Mouse (Mus musculus) kidney, embryonic 14.5 days (tissue): ENCODE measurements around the gene Hmgb4. TPM values are rescaled to one million over a fixed set of nuclear protein-coding genes. Genes with fewer than 3 reads are reported as not detected.

Experiments
- ATAC-seq: fragments of 200-750 bp; cut with Nextera tagmentation; 2 replicates; pipeline ENCODE4 v1.8.0; 2017; ENCODE audit warnings: moderate number of reproducible peaks, mild to moderate bottlenecking, moderate TSS enrichment, moderate library complexity; ENCODE audit not compliant: low FRiP score, low TSS enrichment
- H3K27ac ChIP-seq: fragments of 300-500 bp; sonication (generic); 2 replicates; pipeline ENCODE4 v1.5.1; 2014; ENCODE audit warnings: low read depth, mild to moderate bottlenecking, low read length, moderate library complexity, mixed read lengths
- H3K27me3 ChIP-seq: fragments of 300-500 bp; sonication (generic); 2 replicates; pipeline ENCODE4 v1.6.1; 2014; ENCODE audit warnings: mild to moderate bottlenecking, low read length; ENCODE audit not compliant: control insufficient read depth, insufficient read depth
- H3K36me3 ChIP-seq: fragments of 300-500 bp; sonication (generic); 2 replicates; pipeline ENCODE4 v1.6.1; 2014; ENCODE audit warnings: low read length, mixed read lengths; ENCODE audit not compliant: control insufficient read depth, insufficient read depth
- H3K4me1 ChIP-seq: fragments of 300-500 bp; sonication (generic); 2 replicates; pipeline ENCODE4 v1.6.1; 2014; ENCODE audit warnings: low read length, mixed read lengths; ENCODE audit not compliant: control insufficient read depth, insufficient read depth
- H3K4me2 ChIP-seq: fragments of 300-500 bp; sonication (generic); replicated peaks from 2 replicates; pipeline ENCODE4 v1.6.1; 2014; ENCODE audit warnings: low read depth, mild to moderate bottlenecking, low read length
- H3K4me3 ChIP-seq: fragments of 300-500 bp; sonication (generic); 2 replicates; pipeline ENCODE4 v1.5.1; 2014; ENCODE audit warnings: mild to moderate bottlenecking, low read length
- H3K9ac ChIP-seq: fragments of 300-500 bp; sonication (generic); 2 replicates; pipeline ENCODE4 v1.6.1; 2014; ENCODE audit warnings: low read depth, mild to moderate bottlenecking, low read length, moderate library complexity
- H3K9me3 ChIP-seq: fragments of 300-500 bp; sonication (generic); 2 replicates; pipeline ENCODE4 v1.6.1; 2016; ENCODE audit warnings: low read length; ENCODE audit not compliant: control insufficient read depth
- WGBS: fragments of 180-500 bp; shearing (Covaris S2); extraction: QIAGEN DNeasy Blood & Tissue Kit; methylation state at CpG from one replicate; pipeline ENCODE4 v1.1.7; 2014; 5-methylcytosine and 5-hydroxymethylcytosine counted together
- polyA plus RNA-seq: library from polyadenylated mRNA; unstranded; fragments of >200 nt; fragmentation: Nextera tagmentation; extraction: Ambion mirVana; gene quantifications from 2 replicates; pipeline ENCODE4 v1.2.1, GENCODE M21; 2014

The Hmgb4 gene
- polyA plus RNA-seq, 1 experiment from 2014 or later = not detected

DNA sequence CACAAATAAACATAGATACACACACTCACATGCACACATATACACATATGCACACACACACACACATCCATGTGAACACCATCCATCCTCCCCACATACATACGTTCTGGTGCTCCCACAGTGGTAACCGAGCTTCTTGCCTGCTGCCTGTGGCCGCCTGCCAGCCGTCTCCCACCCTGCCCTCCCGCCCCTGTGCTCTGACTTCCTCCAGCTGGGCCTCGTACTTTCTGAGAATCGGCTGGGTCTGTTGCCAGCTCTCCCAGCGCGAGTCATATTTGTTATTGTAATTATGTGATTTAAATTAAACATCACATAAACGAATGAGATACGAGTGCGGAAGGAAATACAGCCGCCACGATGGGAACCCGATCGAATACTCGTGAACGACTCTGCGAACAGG, 10.2 kb upstream of the Hmgb4 start:
- Histone ChIP-seq H3K9me3 (no peaks in the 10 kb centered on the region), H3K27ac (no peak overlapping the region), H3K4me2 (no peak overlapping the region), H3K36me3 (no peaks in the 10 kb centered on the region), H3K27me3 (no peaks in the 10 kb centered on the region), H3K4me3 (no peak overlapping the region), H3K9ac (no peak overlapping the region), H3K4me1 (no peaks in the 10 kb centered on the region)
- no peak for ATAC-seq
- WGBS = 58% methylated on average over 19 of the region's 19 CpGs

DNA sequence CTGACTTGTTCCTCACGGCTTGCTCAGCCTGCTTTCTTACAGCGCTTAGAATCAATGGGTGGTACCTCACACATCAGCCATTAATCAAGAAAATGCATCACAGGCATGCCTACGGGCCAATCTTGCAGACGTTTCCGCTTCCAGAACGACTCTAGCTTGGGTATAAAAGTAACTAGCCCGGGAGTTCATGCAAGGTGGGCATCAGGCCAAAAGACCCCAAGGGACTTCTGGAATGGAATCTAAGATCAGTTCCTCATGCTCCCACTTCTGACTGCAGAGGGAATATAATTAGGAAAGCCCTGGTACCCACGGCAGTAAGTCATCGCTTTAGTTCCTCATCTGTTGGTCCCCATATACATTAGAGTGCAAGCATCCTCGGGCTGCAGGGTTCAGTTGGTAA, 9.4 kb upstream of the Hmgb4 start:
- H3K4me3 ChIP-seq = no peak overlapping the region
- H3K9ac ChIP-seq = no peak overlapping the region
- ATAC-seq = no peak
- H3K4me1 ChIP-seq = no peaks in the 10 kb centered on the region
- H3K36me3 ChIP-seq = no peaks in the 10 kb centered on the region
- no peaks in the 10 kb centered on the region for H3K27me3 ChIP-seq
- H3K9me3 ChIP-seq = no peaks in the 10 kb centered on the region
- H3K4me2 ChIP-seq = no peak overlapping the region
- H3K27ac ChIP-seq = no peak overlapping the region
- WGBS = 65% methylated on average over 10 of the region's 10 CpGs

DNA sequence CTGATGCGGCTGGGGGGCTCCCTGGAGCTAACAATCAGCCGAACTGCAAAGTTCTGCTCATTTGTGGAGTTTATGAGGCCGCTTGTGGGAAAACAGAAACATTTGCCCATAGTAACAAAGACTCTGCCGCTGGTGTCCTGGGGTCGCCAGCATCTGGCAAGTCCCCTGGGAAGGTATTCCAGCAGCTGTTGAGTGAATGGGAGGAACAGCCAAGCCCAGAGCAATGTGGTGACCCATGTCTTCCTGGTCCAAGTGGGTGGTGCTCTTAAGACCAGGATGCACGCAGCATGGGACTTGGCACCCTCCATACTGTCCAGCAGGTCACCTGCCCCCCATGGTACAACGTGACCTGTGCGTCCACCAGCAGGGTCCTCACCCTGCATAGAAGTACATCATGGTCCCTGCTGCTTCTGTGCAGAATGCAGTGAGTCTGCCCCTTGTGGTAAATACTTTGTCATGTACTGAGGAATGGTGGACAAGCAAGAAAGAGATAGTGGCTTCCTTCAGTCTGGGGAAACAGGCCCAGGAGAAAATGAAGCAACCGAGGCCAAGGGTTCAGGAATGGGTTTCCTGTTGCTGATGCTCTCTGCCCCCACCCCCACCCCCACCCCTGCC, 8.6 kb upstream of the Hmgb4 start:
- no peaks in the 10 kb centered on the region for H3K9me3 ChIP-seq
- H3K27ac ChIP-seq = no peak overlapping the region
- ATAC-seq = no peak
- no peaks in the 10 kb centered on the region for H3K27me3 ChIP-seq
- no peak overlapping the region for H3K4me3 ChIP-seq
- H3K9ac ChIP-seq = no peak overlapping the region
- no peak overlapping the region for H3K4me2 ChIP-seq
- H3K4me1 ChIP-seq = no peaks in the 10 kb centered on the region
- no peaks in the 10 kb centered on the region for H3K36me3 ChIP-seq
- 66% methylated on average over 9 of the region's 9 CpGs for WGBS

DNA sequence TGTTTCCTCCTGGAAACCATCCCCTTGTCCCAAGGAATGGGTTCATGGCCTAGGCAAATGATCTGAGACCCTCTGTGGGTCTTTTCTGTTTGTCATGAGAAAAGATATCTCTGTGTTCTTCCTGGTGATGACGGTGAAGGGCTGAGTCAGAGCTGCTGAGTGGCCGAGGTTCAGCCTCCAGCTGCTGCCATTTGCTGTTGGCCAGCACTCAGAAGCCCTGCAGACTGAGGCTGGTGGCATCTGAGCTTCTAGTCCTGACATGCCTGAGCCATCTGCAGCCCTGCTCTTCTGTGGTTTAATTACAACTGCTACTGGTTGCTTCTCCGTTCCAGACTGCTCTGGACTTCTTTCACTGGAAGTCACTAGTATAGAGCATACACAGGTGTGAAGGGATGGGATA, 4.6 kb upstream of the Hmgb4 start:
- Histone ChIP-seq H3K9ac (no peak overlapping the region), H3K27ac (no peak overlapping the region), H3K4me3 (no peak overlapping the region), H3K27me3 (no peaks in the 10 kb centered on the region), H3K36me3 (no peaks in the 10 kb centered on the region), H3K9me3 (no peaks in the 10 kb centered on the region), H3K4me1 (no peaks in the 10 kb centered on the region), H3K4me2 (no peak overlapping the region)
- ATAC-seq = no peak
- 81% methylated on average over 3 of the region's 3 CpGs for WGBS

DNA sequence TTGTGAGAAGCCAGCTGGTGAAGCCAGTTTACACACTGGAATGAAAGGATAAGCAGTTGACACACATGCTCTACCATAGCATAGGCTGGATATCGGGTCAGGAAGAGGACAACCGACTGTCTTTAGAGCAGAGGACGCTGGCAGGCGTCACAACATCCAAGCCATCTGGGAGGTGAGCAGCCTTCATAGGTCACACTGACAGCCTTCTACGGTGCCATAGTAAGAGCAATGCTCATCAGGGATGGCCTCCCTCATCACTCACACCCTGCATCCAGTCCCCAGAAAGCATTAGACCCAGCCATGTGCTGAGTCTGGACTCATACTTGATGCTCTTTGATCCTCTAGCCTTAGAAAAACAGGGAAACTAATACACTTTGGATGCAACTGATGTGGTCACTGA, 3.7 kb upstream of the Hmgb4 start:
- Histone ChIP-seq H3K9ac (no peak overlapping the region), H3K36me3 (no peaks in the 10 kb centered on the region), H3K27me3 (no peaks in the 10 kb centered on the region), H3K4me3 (no peak overlapping the region), H3K9me3 (no peaks in the 10 kb centered on the region), H3K27ac (no peak overlapping the region), H3K4me2 (no peak overlapping the region), H3K4me1 (no peaks in the 10 kb centered on the region)
- 78% methylated on average over 5 of the region's 5 CpGs for WGBS
- ATAC-seq = no peak

DNA sequence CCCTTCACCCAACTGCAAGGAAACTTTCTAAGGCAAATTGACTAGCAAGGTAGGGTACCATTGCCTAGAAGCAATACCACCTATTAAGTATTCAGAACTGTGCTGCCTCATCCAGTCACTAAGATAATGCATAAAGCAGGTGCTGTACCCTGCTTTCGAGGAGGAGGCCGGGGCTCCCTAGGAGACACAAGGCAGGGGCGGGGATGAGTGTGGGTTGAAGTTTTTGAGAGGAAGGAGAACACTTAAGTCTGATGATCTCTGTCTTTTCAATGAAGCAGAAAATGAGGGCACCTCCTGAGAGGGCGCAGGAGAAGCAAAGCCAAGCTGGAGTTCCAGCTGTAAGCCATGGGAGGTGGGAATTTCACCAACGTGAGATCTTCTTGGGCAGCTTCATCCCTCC, 1.5 kb downstream of the Hmgb4 start:
- H3K4me1 ChIP-seq = no peaks in the 10 kb centered on the region

DNA sequence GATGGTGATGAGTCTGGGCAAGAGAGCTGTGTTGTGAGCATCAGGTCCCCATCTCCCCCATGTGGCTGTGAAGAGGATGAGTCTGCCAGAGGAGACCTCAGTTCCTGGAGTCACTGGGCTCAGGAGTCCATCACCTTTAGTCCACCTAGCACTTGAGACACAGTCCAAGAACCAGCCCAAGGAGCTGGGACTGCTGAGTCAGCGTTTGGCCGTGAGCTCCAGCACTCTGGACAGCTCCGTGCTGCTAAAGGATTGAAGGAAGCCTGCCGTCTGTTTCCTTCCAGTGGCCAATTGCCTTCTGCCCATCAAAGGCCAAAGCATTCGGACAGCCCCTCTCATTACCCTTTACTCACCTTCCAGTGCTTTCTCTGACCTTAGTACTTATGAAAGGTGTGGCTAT, 12.1 kb downstream of the Hmgb4 start:
- Histone ChIP-seq H3K9me3 (no peaks in the 10 kb centered on the region), H3K36me3 (no peaks in the 10 kb centered on the region), H3K27ac (no peak overlapping the region), H3K4me2 (no peak overlapping the region), H3K27me3 (no peaks in the 10 kb centered on the region), H3K4me1 (no peaks in the 10 kb centered on the region), H3K9ac (no peak overlapping the region), H3K4me3 (no peak overlapping the region)
- 5% methylated on average over 5 of the region's 5 CpGs for WGBS
- ATAC-seq = no peak

More for the DNA sequence above, 1.5 kb downstream of the Hmgb4 start:
- Histone ChIP-seq H3K4me3 (no peak overlapping the region), H3K27ac (no peak overlapping the region), H3K27me3 (no peaks in the 10 kb centered on the region), H3K9ac (no peak overlapping the region), H3K36me3 (no peaks in the 10 kb centered on the region), H3K9me3 (no peaks in the 10 kb centered on the region), H3K4me2 (no peak overlapping the region)
- 84% methylated on average over 5 of the region's 5 CpGs for WGBS
- no peak for ATAC-seq

DNA sequence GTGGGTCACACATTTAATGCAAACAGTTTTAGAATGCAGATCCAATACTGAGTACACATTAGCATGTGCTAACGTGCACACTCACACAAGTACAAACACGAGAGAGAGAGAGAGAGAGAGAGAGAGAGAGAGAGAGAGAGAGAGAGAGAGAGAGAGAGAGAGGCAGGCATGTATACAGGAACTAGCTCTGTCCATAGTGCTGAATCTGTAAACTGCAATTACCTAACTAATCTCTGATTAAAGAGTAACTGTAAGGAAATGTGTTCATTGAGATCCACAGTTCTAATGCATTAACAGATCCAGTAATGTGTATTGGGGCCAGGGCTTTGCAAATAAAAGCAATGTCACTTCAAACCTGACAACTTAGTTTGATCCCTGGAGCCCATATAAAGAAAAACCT, 15.6 kb downstream of the Hmgb4 start:
- no peak overlapping the region for H3K9ac ChIP-seq
- no peaks in the 10 kb centered on the region for H3K9me3 ChIP-seq
- H3K4me1 ChIP-seq = no peaks in the 10 kb centered on the region
- no peaks in the 10 kb centered on the region for H3K36me3 ChIP-seq
- H3K27ac ChIP-seq = no peak overlapping the region
- H3K4me3 ChIP-seq = no peak overlapping the region
- H3K4me2 ChIP-seq = no peak overlapping the region
- 25% methylated on average over 2 of the region's 2 CpGs for WGBS
- no peak for ATAC-seq
- no peaks in the 10 kb centered on the region for H3K27me3 ChIP-seq

DNA sequence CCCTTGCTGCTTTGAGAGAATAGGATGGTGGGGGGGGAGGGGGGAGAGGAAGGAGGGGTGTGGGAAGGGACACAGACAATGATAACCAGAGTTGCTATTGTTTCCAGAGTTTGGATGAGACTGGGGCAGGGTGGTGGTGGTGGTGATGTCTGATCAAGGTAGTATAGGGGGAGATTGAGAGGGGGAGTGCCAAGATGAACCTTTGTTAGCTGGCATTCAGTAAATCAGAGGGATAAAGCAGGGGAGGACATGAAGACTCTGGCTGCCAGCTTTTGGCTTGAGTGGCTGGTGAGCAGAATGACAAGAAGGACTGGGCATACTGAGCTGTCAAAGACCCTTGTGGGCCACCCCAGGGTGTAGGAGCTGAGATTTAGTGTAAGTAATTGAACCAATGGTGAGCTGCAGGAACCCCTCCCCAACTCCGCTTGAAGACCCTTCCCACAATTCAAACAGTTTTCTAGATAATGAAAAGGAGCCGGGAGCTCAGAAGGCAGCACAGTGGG, 18.9 kb downstream of the Hmgb4 start:
- Histone ChIP-seq H3K4me3 (no peak overlapping the region), H3K9me3 (no peaks in the 10 kb centered on the region), H3K27ac (no peak overlapping the region), H3K27me3 (no peaks in the 10 kb centered on the region), H3K36me3 (no peaks in the 10 kb centered on the region), H3K4me1 (no peaks in the 10 kb centered on the region), H3K4me2 (no peak overlapping the region), H3K9ac (no peak overlapping the region)
- 81% methylated on average over 2 of the region's 2 CpGs for WGBS
- no peak for ATAC-seq
